Mouse (Mus musculus) embryonic facial prominence, embryonic 10.5 days (tissue): Measurements from ENCODE around the gene Agbl3. TPM values are rescaled to one million over a fixed set of nuclear protein-coding genes. Genes with fewer than 3 reads are reported as not detected.

Experiments used
- DNase-seq: peaks from one replicate; pipeline ENCODE4 v3.0.0-alpha.2; 2017; ENCODE audit warnings: low spot score
- H3K27ac ChIP-seq: fragments of 300-500 bp; sonication (generic); replicated peaks from 2 replicates; pipeline ENCODE4 v1.5.1; 2016; ENCODE audit warnings: mild to moderate bottlenecking
- H3K27me3 ChIP-seq: fragments of 300-500 bp; sonication (generic); replicated peaks from 2 replicates; pipeline ENCODE4 v1.6.1; 2016; ENCODE audit warnings: low read depth, mild to moderate bottlenecking; ENCODE audit not compliant: poor library complexity, severe bottlenecking
- H3K36me3 ChIP-seq: fragments of 300-500 bp; sonication (generic); replicated peaks from 2 replicates; pipeline ENCODE4 v1.6.1; 2016; ENCODE audit warnings: mild to moderate bottlenecking, moderate library complexity
- H3K4me1 ChIP-seq: fragments of 300-500 bp; sonication (generic); 2 replicates; pipeline ENCODE4 v1.6.1; 2016
- H3K4me3 ChIP-seq: fragments of 300-500 bp; sonication (generic); 2 replicates; pipeline ENCODE4 v1.5.1; 2016; ENCODE audit warnings: mild to moderate bottlenecking, moderate library complexity
- H3K9me3 ChIP-seq: fragments of 300-500 bp; sonication (generic); 2 replicates; pipeline ENCODE4 v1.6.1; 2016; ENCODE audit warnings: mild to moderate bottlenecking
- WGBS: fragments of 180-500 bp; shearing (Covaris S2); methylation state at CpG from one replicate; pipeline ENCODE4 v1.1.7; 2016; 5-methylcytosine and 5-hydroxymethylcytosine counted together
- polyA plus RNA-seq: library from polyadenylated mRNA; unstranded; fragments of >200 nt; fragmentation: Nextera tagmentation; extraction: Ambion mirVana; gene quantifications from 2 replicates; pipeline ENCODE4 v1.2.1, GENCODE M21; 2016

The Agbl3 gene
- polyA plus RNA-seq = 2.8 and 3.3 TPM in 2 replicates

GRCm38 (mm10) chr6:34780231-34780942 lies at the start of gene Agbl3:
TSS of gene Agbl3 (plus strand) at chr6:34780432.
- peak within 1 kb of the TSS; percentile 69 for H3K4me3 ChIP-seq
- peak within 1 kb of the TSS; percentile 94 for H3K27ac ChIP-seq
- no peaks in the 10 kb centered on the region for H3K9me3 ChIP-seq
- under 1% methylated on average over 81 of the region's 81 CpGs for WGBS
- DNase-seq = peak; percentile 94
- H3K36me3 ChIP-seq = 0 out of 2 replicates have a peak, but pooled peaks cover 5% of the 10 kb centered on the region
- no peaks in the 10 kb centered on the region for H3K27me3 ChIP-seq
- no peaks in the 10 kb centered on the region for H3K4me1 ChIP-seq

- H3K4me1 ChIP-seq = peaks cover 49% of the 10 kb centered on the region
- H3K27me3 ChIP-seq = no peaks in the 10 kb centered on the region
- H3K4me3 ChIP-seq = no peak overlapping the region
- WGBS = 78% methylated on average over 6 of the region's 6 CpGs
- H3K36me3 ChIP-seq = no peaks in the 10 kb centered on the region
- DNase-seq = no peak
- H3K9me3 ChIP-seq = no peaks in the 10 kb centered on the region
- no peak overlapping the region; the same call in 1 of the 2 replicates for H3K27ac ChIP-seq
Measured at GRCm38 (mm10) chr6:34731007-34731406, 49.2 kb upstream of the Agbl3 start.

DNA sequence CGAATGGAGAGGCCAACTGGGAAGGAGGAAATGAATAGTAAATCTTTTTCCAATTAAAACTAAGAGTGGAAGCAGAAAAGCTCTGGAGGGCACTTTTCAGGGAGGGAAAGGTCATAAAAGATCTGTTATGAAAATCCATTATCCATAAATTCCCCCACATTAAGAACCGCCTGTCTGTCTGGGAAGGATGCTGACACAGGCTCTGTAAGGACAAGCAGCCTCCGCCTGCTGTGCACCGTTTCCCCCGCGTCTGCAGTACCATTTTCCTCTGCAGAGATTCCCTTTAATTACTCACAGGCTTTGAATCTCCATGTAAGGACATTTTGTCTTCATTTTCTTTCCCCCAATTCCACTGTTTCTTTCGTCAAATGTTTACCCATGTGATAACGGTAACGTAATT lies 48.7 kb upstream of the Agbl3 start:
- Histone ChIP-seq H3K36me3 (no peaks in the 10 kb centered on the region), H3K4me1 (peaks cover 44% of the 10 kb centered on the region), H3K4me3 (no peak overlapping the region), H3K27me3 (no peaks in the 10 kb centered on the region), H3K27ac (no peak overlapping the region; the same call in 1 of the 2 replicates), H3K9me3 (no peaks in the 10 kb centered on the region)
- no peak for DNase-seq
- WGBS = 57% methylated on average over 9 of the region's 9 CpGs

DNA sequence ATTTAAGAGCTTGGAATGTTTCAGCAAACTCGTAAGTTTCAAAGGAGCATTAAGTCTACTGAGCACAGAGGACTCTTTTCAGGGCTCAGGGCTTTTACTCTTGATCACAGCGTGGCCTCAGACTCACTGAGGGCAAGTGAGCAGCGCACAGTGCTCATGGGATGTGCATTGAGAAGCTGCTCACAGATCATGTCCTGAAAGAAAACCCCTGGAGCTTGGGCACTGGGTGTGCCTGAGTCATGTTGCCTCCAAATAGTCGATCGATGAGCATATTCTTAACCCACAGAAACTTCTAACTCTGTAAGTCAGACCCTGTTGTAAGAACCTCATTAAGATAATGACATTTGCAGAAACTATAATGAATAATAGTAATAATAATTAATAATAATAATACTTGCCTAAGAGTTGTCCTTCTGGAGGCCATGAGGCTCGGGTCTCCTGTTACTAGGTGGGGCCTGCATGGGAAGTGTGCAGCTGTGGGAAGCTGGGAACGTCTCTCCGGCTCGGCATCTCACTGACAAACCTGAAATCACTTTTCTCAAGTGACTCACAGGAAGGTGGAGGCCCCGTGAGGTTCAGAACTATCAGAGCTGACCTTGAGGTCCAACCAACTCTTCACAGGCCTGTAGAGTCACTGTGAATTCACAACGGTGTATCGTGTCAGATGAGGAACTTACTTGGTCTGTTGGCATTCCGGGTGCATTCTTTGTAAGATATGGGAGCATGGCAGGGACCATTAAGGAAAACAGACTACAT lies 45.1 kb upstream of the Agbl3 start:
- no peaks in the 10 kb centered on the region for H3K27me3 ChIP-seq
- H3K27ac ChIP-seq = no peak overlapping the region
- H3K36me3 ChIP-seq = no peaks in the 10 kb centered on the region
- no peaks in the 10 kb centered on the region for H3K9me3 ChIP-seq
- WGBS = 83% methylated on average over 13 of the region's 13 CpGs
- H3K4me1 ChIP-seq = peaks cover 19% of the 10 kb centered on the region
- no peak overlapping the region for H3K4me3 ChIP-seq
- no peak for DNase-seq

GRCm38 (mm10) chr6:34736934-34737333 lies 43.3 kb upstream of the Agbl3 start:
- Histone ChIP-seq H3K27ac (no peak overlapping the region), H3K36me3 (peaks cover 5% of the 10 kb centered on the region), H3K4me1 (peaks cover 1% of the 10 kb centered on the region), H3K4me3 (no peak overlapping the region), H3K9me3 (no peaks in the 10 kb centered on the region), H3K27me3 (no peaks in the 10 kb centered on the region)
- no peak for DNase-seq
- WGBS = 76% methylated on average over 2 of the region's 2 CpGs

DNA sequence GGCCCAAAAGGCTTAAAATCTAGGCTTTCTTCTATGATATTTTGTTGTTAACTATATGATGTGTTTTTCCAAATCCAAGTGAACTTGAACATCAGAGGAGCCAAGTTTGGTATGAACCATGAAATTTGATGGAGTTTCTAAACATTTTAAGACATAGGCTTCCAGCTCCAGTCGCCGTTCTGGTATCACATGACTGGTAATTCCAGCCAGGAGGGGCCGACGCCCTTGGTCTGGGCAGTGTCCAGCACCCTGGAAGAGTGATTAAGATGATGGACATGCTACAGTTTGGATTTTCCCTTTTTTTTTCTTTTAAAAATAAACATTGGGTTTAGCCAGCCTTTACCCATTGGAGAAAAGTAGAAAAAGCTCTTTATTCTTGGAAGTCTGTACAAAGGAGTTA lies 36.3 kb upstream of the Agbl3 start:
- 76% methylated on average over 4 of the region's 4 CpGs for WGBS
- no peak for DNase-seq
- peaks cover 63% of the 10 kb centered on the region for H3K36me3 ChIP-seq

GRCm38 (mm10) chr6:34747846-34748245 lies 32.4 kb upstream of the Agbl3 start:
- peaks cover 13% of the 10 kb centered on the region; the same call in 1 of the 2 replicates for H3K4me1 ChIP-seq
- 78% methylated on average over 6 of the region's 6 CpGs for WGBS
- H3K27me3 ChIP-seq = no peaks in the 10 kb centered on the region
- no peaks in the 10 kb centered on the region for H3K9me3 ChIP-seq
- peaks cover 76% of the 10 kb centered on the region for H3K36me3 ChIP-seq
- DNase-seq = no peak
- H3K27ac ChIP-seq = no peak overlapping the region
- H3K4me3 ChIP-seq = no peak overlapping the region

More for the DNA sequence above, 36.3 kb upstream of the Agbl3 start:
- Histone ChIP-seq H3K4me1 (peaks cover 8% of the 10 kb centered on the region; the same call in 1 of the 2 replicates), H3K27ac (no peak overlapping the region), H3K27me3 (no peaks in the 10 kb centered on the region), H3K4me3 (no peak overlapping the region), H3K9me3 (no peaks in the 10 kb centered on the region)

DNA sequence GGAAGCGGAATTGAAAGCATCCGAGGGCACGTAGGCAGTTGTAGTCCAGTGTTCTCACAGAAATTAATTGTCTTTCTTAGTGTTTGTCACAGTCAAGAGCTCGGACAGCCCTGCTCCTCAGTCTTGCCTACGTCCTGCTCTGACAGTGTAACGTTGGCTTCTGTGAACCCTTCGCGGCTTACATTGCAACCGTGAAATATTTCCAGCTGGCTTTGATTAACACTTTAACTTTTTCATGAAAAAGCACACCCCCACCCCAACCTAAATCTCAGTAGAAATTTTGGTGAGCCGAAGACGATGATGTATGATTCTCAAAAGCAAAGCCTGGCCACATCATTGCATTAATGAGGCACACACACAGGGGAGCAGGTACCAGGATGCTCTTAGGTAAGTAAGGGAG lies 31.7 kb upstream of the Agbl3 start:
- Histone ChIP-seq H3K4me3 (no peak overlapping the region), H3K9me3 (no peaks in the 10 kb centered on the region), H3K27ac (no peak overlapping the region), H3K27me3 (no peaks in the 10 kb centered on the region), H3K4me1 (peaks cover 13% of the 10 kb centered on the region; the same call in 1 of the 2 replicates), H3K36me3 (peaks cover 79% of the 10 kb centered on the region)
- DNase-seq = no peak
- 78% methylated on average over 11 of the region's 11 CpGs for WGBS

DNA sequence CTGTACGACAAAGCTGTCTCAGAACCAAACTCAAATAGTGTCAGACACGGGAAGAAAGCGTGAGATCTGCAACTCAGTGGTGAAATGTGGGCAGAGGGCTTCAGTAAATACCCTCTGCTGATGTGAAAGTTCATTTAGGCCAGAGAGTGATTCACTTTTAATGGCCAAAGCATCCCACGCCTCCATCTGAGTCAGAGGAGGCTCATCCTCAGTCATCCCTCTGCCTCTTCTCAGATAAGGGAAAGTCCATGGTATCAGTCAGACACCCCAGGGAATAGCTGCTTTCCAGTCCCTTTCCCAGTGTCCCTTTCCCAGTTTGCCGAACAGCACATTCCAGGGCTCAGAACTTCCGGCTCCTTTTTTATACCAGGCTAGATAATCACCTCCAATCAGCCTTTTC lies 30.7 kb upstream of the Agbl3 start:
- H3K27ac ChIP-seq = no peak overlapping the region
- no peaks in the 10 kb centered on the region for H3K27me3 ChIP-seq
- H3K9me3 ChIP-seq = no peaks in the 10 kb centered on the region
- no peak overlapping the region for H3K4me3 ChIP-seq
- H3K4me1 ChIP-seq = peaks cover 13% of the 10 kb centered on the region; the same call in 1 of the 2 replicates
- DNase-seq = no peak
- WGBS = 83% methylated on average over 6 of the region's 6 CpGs
- peaks cover 77% of the 10 kb centered on the region for H3K36me3 ChIP-seq

- Histone ChIP-seq H3K9me3 (no peaks in the 10 kb centered on the region), H3K4me3 (no peak overlapping the region), H3K4me1 (peaks cover 13% of the 10 kb centered on the region; the same call in 1 of the 2 replicates), H3K36me3 (peaks cover 72% of the 10 kb centered on the region), H3K27me3 (no peaks in the 10 kb centered on the region), H3K27ac (peak overlapping the region; percentile 10; the same call in 1 of the 2 replicates)
- WGBS = 84% methylated on average over 7 of the region's 7 CpGs
- no peak for DNase-seq
Measured at GRCm38 (mm10) chr6:34750487-34751120, 29.6 kb upstream of the Agbl3 start.

- Histone ChIP-seq H3K27me3 (no peaks in the 10 kb centered on the region), H3K4me3 (no peak overlapping the region), H3K36me3 (peaks cover 72% of the 10 kb centered on the region), H3K9me3 (no peaks in the 10 kb centered on the region), H3K4me1 (peaks cover 13% of the 10 kb centered on the region; the same call in 1 of the 2 replicates), H3K27ac (no peak overlapping the region)
- DNase-seq = no peak
Measured at GRCm38 (mm10) chr6:34751625-34752024, 28.6 kb upstream of the Agbl3 start.

DNA sequence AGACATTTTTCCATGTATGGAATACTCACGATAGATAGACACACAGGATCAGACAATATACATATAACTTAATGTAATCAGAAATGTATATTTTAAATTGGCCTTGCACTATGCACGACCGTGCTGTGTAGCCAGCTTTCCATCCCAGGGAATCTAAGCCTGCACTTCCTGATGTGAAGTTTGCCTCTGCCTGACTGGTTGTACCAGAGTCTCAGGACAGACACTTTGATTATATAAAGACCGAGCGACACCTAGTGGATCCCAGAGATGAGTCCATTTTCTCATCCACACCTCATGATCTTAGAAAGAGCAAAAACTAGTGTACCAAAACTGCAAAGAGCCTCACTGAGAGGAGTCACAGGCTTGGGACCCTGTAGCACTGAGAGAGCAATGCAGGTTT lies 25.8 kb upstream of the Agbl3 start:
- Histone ChIP-seq H3K9me3 (no peaks in the 10 kb centered on the region), H3K36me3 (peaks cover 73% of the 10 kb centered on the region), H3K27me3 (no peaks in the 10 kb centered on the region), H3K4me3 (no peak overlapping the region), H3K4me1 (peaks cover 3% of the 10 kb centered on the region; the same call in 1 of the 2 replicates), H3K27ac (no peak overlapping the region)
- peak; percentile 57 for DNase-seq
- 43% methylated on average over 5 of the region's 5 CpGs for WGBS
